Mouse (Mus musculus) kidney, adult 18-20 months (tissue): Measurements from ENCODE around the gene Fkbp4.
"Not testable (repeated sequence)": the region's sequence is repeated elsewhere in the genome, so short reads cannot be mapped to it uniquely, and the experiment has no call there.

Experiments
- DNase-seq: peaks from one replicate; pipeline ENCODE4 v3.0.0; 2021

The Fkbp4 gene

DNA sequence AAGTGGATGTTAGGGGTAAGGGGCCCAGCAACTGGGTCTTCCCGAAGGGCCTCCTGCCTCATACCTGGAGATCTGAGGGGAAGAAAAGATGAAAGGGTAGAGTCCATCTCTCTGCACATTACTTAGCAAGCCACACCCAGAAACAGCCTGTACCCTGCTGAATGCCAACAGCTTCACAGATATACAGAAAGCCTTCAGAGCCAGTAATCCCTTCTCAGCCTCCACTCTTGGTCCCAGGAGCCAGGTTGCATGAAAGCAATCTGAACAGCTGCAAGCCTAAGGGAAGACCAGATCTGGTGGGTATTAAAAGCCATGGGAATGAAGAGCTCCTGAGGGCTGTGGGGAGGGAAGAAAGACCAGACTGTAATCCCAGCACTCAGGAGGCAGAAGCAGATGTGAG, 49.3 kb downstream of the Fkbp4 start:
- DNase-seq = no peak

DNA sequence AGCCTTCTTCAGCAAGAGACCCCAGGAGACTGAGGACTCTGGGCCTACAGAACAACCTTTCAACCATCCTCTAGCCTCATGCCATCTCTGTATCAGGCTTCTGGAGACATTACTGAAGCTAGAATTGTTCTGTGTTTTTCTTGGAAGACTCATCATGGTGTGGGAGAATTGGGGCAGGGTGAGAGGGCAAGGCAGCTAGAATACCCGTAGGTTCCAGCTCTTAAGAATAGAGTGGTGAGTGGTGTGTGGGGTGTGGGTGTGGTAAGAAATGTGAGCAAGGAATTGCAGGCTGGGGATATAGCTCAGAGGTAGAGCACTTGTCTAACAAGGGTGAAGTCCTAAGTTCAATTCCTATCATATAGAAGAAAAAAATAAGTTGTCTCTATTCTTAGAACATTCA, 53.5 kb downstream of the Fkbp4 start:
- DNase-seq = no peak

DNA sequence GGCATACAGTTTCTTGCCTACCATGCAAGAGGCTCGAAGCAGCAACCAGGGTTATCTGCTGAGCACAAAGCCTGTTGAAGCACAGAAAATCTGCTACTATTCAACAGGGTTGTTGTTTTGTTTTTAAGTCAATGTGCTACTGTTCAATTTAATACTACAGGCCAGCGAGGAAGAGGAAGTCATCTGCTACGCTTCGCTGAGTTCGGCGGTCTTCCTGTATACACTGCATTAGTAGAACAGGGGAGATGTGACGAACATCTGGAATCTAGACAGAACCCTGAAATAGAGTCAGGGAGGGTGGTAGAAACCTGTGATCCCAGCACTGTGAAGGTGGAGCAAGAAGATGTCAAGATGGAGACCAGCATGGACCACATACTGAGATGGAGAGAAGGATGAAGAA, 54.7 kb downstream of the Fkbp4 start:
- DNase-seq = no peak

DNA sequence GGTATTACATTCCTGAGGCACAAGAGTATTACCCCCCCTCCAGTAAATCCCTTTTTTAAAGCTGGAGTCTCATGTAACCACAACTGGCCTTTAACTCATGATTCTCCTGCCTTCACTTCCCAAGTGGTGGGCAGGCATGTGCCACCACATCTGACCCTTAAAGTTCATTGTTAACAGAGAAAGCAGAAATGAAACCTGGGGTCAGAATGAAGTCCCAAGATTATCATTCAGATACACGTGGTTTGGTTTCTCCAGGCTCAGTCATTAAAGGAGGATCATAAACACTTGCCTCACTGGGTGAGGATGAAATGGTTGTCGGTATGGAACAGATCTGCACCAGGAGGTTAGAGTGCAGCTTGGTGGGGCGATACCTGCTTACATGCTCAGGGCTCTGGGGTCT, 57.2 kb downstream of the Fkbp4 start:
- DNase-seq = no peak

DNA sequence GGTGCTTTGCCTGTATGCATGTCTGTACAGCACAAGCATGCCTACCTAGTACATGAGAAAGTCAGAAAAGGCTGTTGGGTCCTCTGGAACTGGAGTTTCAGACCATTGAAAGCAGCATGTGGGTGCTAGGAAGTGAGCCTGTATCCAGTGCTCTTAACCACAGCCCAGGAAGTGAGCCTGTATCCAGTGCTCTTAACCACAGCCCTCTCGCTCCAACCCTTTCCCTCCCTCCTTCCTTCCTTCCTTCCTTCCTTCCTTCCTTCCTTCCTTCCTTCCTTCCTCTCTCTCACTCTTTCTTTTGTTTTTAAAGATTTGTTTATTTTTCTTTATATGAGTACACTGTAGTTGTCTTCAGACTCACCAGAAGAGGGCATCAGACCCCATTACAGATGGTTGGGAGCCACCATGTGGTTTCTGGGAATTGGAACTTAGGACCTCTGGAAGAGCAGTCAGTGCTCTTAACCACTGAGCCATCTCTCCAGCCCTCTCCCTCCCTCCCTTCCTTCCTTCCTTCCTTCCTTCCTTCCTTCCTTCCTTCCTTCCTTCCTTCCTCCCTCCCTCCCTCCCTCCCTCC, 57.8 kb downstream of the Fkbp4 start:
- not testable (repeated sequence) for DNase-seq
